Mouse (Mus musculus): ENCODE results near the gene Sh3gl1.

Gene Sh3gl1

GRCm38 (mm10) chr17:56040030-56040856 is 3.8 kb upstream of the Sh3gl1 start, which contains the start of gene Chaf1a:
TSS of gene Chaf1a (plus strand) at chr17:56040439.
- DNase-seq (ENCODE audit: low spot score in 2 of 2): peak; percentile 94 to 98

GRCm38 (mm10) chr17:56039345-56039744 is 2.9 kb upstream of the Sh3gl1 start:
- no peak for DNase-seq (ENCODE audit: low spot score in 2 of 2)

- DNase-seq (ENCODE audit: low spot score in 2 of 2): no peak
Measured at GRCm38 (mm10) chr17:56038583-56039261, 2.3 kb upstream of the Sh3gl1 start.

DNA sequence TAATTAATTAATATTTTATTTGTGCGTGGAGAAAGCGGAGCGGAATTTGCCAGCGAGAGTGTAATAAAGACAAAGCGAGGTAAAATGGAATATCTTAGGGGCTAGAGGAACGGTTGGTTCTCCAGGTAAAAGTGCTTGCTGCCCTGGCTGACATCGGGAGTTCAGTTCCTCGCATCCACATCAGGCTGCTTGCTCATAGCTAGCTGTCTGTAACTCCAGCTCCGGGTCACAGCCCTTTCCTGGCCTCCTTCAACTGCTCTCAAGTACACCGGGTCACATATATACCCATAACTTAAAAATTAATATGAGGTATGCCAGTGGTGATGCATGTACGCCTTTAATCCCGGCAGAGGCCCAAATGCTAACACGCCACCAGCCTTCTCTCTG is 459 bp upstream of the Sh3gl1 start:
- DNase-seq (ENCODE audit: low spot score in 2 of 2): no peak

- DNase-seq (ENCODE audit: low spot score in 2 of 2): no peak
Measured at GRCm38 (mm10) chr17:56035216-56035615, 1.2 kb downstream of the Sh3gl1 start.

- DNase-seq (ENCODE audit: low spot score in 2 of 2): no peak
Measured at GRCm38 (mm10) chr17:56034726-56035100, 1.7 kb downstream of the Sh3gl1 start.

DNA sequence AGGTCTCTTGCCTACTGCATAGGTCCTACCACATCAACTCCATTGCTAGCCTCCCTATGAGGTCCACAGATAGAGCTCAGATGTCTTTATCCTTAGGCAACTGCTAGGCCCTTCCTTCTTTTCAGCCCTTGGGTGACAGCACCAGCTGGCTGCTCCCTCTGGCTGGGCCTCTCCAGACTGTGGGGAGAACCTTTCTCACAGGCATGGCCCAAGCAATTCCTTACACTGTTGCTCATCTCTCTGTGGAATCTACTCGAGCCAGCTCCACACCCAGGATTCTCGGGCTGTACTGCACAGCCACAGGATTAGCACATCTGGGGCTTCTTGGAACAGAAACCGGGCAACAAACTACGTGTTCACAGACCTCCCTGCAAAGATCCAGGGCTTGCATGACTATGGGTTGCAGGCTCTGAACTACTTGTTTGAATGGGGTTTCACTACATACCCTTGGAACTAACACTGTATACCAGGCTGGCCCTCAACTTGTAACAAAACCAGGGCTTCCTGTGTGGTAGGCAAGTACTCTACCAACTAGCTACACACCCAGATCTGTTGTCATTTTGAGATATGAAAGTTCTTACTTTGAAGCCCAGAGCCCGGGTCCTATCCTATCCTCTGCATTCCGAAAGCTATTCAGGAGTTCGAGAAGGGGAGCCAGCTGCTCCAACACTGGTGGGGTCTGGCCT is 2.3 kb downstream of the Sh3gl1 start:
- DNase-seq (ENCODE audit: low spot score in 2 of 2): no peak

DNA sequence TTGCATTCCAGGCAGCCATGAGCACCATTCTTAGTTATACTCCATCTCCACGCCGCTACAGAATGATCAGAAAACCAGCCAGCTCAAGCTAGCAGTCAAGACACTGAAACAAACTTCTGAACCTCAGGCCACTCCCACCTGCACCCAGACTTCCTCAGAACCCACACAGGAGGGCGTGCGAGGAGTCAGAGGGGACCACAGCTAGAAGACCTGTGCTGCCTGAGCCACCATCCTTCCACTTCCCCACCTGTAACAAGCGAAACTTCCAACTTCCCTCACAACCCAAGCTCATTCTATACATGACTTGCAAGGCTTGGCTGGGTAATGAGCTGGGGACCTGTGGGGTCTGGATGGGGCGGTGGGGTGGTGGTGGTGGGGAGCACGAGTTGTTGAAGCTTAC is 3.6 kb downstream of the Sh3gl1 start:
- DNase-seq (ENCODE audit: low spot score in 2 of 2): no peak

- DNase-seq (ENCODE audit: low spot score in 2 of 2): no peak
Measured at GRCm38 (mm10) chr17:56032127-56032733, 4.2 kb downstream of the Sh3gl1 start.

DNA sequence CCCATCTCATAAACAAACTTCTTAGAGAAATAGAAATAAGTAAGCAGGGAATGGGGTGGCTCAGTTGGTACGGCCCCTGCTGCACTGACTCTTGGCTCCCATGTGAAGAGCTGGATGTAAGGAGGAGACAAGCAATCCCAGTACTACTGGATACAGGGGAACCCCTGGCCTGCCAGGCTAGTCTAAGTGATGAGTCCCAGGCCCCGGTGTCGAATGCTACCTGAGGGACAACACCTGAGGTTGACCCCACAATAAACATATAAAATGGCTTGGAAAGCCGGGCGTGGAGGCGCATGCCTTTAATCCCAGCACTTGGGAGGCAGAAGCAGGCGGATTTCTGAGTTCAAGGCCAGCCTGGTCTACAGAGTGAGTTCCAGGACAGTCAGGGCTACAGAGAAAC is 5.0 kb downstream of the Sh3gl1 start:
- DNase-seq (ENCODE audit: low spot score in 2 of 2): no peak

DNA sequence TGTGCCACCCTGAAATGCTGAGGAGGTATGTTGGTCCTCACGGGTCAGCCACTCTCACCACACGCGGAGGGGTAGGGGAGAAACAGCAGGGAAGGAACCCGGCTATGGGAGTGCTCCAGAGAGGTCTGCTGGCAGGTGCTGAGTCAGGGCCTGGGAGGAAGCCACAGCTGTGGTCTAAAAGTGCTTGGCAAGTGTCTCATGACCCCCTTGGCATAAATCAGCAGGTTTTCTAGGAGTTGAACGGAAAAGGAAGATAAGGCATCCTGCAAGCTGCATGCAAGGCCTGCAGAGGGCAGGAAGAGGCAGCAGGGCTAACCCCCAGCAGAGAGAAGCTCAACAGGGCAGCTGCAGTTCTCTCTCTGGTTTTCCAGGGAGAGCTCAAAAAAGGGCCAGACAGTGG is 5.5 kb downstream of the Sh3gl1 start:
- DNase-seq (ENCODE audit: low spot score in 2 of 2): no peak

- no peak for DNase-seq (ENCODE audit: low spot score in 2 of 2)
Measured at GRCm38 (mm10) chr17:56030238-56030870, 6.1 kb downstream of the Sh3gl1 start.

DNA sequence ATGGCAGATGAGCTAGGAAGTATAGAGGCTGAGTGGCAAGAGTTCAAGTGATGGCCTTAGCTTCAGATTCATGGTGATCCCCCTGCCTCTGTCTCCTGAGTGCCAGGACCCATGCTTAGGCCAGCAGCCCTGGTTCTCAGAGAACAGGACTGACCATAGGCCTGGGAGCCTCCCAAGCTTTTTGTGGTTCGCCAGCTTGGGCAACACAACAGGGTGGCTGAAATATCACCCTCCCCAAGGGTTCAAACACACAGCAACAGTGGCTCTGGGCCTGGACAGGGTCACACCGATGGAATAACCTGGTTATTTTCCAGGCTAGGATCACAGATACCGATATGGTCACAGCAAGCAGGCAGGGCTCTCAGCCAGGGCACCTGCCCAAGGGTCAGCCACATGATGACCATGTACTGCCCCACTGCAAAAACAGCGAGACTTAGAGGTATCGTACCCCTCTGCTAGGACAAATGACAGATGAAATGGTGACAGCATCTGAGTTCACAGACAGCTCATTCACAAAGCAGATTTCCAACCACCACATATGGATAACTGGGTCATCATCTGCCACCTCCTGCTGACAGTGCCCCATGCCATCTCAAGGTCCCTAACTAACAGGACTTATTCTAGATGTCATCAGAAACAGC is 8.5 kb downstream of the Sh3gl1 start:
- DNase-seq (ENCODE audit: low spot score in 2 of 2): no peak

- no peak for DNase-seq (ENCODE audit: low spot score in 2 of 2)
Measured at GRCm38 (mm10) chr17:56026881-56027280, 9.6 kb downstream of the Sh3gl1 start.

DNA sequence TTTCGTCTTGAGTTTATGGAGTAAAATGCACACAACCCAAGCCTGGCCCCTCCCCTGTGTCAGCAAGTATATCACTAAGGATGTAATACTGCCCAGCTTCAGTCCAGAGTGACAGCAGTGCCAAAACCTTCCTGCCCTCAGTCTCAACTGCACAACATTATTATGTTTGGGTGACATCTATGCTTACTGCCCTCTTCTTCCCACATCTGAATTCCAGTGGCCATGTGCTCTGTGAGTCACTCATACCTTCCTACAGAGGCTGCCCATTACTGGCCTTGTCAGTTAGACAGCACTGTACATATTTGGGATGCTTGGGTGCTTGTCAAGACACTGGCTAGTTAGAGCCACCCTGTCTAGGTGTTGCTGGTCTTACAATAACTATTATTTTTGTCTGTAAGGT is 10.1 kb downstream of the Sh3gl1 start:
- no peak for DNase-seq (ENCODE audit: low spot score in 2 of 2)

GRCm38 (mm10) chr17:56024931-56025330 is 11.5 kb downstream of the Sh3gl1 start:
- no peak for DNase-seq (ENCODE audit: low spot score in 2 of 2)

GRCm38 (mm10) chr17:56024476-56024875 is 12.0 kb downstream of the Sh3gl1 start:
- no peak for DNase-seq (ENCODE audit: low spot score in 2 of 2)

GRCm38 (mm10) chr17:56023386-56023785 is 13.0 kb downstream of the Sh3gl1 start:
- DNase-seq (ENCODE audit: low spot score in 2 of 2): no peak

DNA sequence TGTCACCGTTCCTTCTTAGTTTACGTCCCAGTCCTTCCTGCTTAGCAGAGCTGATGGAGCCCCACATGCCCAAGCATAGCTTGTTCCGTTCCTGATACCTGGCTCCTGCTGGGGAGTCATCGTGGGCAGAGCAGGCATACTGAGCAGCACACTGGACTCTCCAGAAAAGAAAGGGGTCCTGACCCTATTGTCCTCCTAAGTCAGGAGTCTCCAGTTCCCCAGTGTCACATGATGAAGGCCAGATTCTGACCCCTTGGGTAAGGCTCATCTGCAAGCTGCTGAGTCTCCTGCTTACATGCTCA is 13.5 kb downstream of the Sh3gl1 start:
- DNase-seq (ENCODE audit: low spot score in 2 of 2): no peak

DNA sequence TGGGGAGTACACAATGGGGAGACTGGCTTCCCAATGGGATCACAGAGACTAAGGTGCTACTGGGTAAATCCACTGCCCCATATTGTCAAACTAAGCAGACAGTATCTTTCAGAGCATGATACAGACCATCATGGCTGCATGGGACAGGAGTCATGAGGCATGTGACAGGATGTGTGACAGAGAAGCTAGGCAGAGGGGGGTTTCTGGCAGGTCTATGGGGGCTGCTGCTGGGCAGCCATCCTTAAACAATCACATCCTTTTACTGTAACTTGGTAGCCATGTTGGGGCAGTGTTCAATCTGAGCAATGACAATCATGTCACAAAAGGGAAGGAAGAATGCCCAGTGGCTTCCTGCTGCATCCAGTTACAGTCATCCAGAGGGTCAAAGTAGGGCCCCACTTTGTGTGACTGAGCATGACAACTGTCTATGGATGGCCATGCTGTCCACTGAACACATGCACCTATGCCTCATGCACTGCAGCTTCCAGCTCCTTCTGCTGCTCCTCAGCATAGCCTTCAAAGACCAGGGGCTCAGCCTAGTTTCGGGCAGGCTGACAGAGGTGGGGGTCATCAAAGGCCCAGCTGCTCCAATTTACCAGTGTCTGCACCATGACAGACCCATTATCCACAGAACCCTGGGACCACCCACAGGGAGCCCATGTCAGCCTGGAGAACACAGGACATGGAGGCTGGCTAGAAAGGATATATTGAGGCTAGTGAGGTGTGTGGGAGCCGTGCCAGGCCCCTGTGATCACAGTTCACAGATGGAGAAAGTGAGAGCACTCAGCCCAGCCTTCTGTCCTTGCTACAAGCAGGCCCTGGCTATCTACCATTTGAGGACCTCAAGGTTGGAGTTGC is 14.1 kb downstream of the Sh3gl1 start:
- DNase-seq (ENCODE audit: low spot score in 2 of 2): no peak
